Mouse (Mus musculus) bone marrow macrophage, adult 2 months (primary cell): ENCODE data around the gene Lmtk2. TPM values are rescaled to one million over a fixed set of nuclear protein-coding genes. Genes with fewer than 3 reads are reported as not detected.

Source experiments
- H3K27ac ChIP-seq: 2 replicates; pipeline ENCODE4 v1.5.1; 2012; ENCODE audit warnings: low read depth, low read length; ENCODE audit not compliant: insufficient read depth
- H3K4me1 ChIP-seq: 2 replicates; pipeline ENCODE4 v1.6.1; 2012; ENCODE audit warnings: low read length; ENCODE audit not compliant: control insufficient read depth, insufficient read depth
- H3K4me3 ChIP-seq: 2 replicates; pipeline ENCODE4 v1.5.1; 2012; ENCODE audit warnings: mild to moderate bottlenecking, low read length, moderate library complexity; ENCODE audit not compliant: insufficient read depth
- CTCF ChIP-seq: IDR thresholded peaks from 2 replicates; pipeline ENCODE4 v1.5.1; 2012; ENCODE audit warnings: low read depth, mild to moderate bottlenecking, low read length, moderate library complexity
- POLR2A ChIP-seq: IDR thresholded peaks from 2 replicates; pipeline ENCODE4 v1.6.1; 2012; ENCODE audit warnings: mild to moderate bottlenecking, low read depth, low read length, borderline replicate concordance
- polyA plus RNA-seq: library from polyadenylated mRNA; stranded (reverse); fragments of >200 nt; gene quantifications from 2 replicates; pipeline ENCODE4 v1.2.4, GENCODE M21; 2012; ENCODE audit not compliant: missing spikeins, insufficient read depth, insufficient read length

Gene Lmtk2
- polyA plus RNA-seq, 1 experiment, result 3.8 TPM

DNA sequence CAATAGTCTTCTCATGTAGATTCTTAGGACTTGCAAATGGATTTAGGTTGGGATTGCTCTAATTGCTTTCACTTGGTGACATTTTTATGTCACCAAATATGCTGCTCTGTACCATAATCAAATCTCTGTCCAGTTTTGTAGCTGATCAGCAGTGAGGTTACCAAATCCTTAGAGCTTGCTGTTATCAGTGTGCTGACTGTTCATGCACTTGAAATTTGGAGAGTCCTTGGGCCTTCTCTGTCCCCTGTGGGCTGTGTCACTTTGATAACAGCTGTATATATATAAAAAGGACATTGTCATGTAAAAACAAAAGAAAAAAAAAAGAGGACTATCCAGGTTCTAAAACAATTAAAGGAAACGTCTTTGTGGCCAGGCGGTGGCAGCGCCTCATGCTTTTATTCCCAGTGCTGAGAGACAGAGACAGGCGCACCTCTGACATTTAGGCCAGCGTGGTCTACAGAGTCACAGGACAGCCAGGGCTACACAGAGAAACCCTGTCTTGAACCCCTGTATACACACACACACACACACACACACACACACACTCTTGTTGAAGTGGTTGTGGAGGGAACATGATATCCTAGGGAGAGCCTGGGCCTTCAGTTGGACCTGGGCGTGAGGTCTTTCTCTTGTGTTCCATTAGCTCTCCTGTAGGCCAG lies 5.4 kb downstream of the Lmtk2 start:
- Histone ChIP-seq H3K4me3 (no peak overlapping the region), H3K27ac (no peak overlapping the region), H3K4me1 (peaks cover 2% of the 10 kb centered on the region; the same call in 1 of the 2 replicates)
- no peak for TF ChIP-seq POLR2A
- no peak for TF ChIP-seq CTCF

DNA sequence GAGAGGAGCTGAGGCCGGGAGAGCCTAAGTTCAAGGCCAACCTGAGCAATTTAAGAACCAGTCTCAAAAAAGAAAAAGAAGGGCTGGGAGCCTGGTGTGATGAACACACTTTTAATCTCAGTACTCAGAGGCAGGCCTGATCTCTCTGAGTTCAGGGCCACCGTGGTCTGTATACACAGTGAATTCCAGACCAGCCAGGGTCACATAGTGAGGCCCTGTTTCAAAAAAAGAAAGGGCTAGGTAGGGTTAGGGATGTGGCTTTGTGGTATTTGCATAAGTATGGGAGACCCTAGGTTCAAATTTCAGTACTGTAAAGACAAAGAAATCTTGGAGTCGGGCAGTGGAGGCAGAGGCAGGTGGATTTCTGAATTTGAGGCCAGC lies 5.9 kb downstream of the Lmtk2 start:
- Histone ChIP-seq H3K27ac (no peak overlapping the region), H3K4me1 (peaks cover 2% of the 10 kb centered on the region; the same call in 1 of the 2 replicates)
- TF ChIP-seq POLR2A (no peak), CTCF (no peak)

DNA sequence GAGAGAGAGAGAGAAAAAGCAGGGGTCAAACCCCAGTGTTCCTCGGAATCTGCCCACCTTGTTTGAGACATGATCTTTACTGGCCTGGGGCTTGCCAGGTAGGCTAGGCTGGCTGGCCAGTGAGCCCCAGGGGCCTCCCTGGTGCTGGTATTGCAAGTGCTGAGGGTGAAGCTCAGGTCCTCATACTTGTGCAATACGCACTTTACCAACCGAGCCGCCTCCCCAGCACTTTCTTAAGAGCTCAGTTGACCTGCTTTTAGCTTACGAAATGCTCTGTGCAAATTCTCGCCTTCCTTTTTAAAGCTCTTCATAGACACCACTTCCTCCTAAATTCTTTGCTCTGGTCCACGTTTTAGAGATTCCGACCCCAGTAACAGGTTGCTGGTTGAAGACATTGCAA lies 9.0 kb downstream of the Lmtk2 start:
- Histone ChIP-seq H3K4me3 (no peak overlapping the region), H3K27ac (no peak overlapping the region), H3K4me1 (peaks cover 2% of the 10 kb centered on the region; the same call in 1 of the 2 replicates)
- TF ChIP-seq CTCF (no peak), POLR2A (no peak)

More for the DNA sequence above, 5.9 kb downstream of the Lmtk2 start:
- H3K4me3 ChIP-seq, result no peak overlapping the region

DNA sequence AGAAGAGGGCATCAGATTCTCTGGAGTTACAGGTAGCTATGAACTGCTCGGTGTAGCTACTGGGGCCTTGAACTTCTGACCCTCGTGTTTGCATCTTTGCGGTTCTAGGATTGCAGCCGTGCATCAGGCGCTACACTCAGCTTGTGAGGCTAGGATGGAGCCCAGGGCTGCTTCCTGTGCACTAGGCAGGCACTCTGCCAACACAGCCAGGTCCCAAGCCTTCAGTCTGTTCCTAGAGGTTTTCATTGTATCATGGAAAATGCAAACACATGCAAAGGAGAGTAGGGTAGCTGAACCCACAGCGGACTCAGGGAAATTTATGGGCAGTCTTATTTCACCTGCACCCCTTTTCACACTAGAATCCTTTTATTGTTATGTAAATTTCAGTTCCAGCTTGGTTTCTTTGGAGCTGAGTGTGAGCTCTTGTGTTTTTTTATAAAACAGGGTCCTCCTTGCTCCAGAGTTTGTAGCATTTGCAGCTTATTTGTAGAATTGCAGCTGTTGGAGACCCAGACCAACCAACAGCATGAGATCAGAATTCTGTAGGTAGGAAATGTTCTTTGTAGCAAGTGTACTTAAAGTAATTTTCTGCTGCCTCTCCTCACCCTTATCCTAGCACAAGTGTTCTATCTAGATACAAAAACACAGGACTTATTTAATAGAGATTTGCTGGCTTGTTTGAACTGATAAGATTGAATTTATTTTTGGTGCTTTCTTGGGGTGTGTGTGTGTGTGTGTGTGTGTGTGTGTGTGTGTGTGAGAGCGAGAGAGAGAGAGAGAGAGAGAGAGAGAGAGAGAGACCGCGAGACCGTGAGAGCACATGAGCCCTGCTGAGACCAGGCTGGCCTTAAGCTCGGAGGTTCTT lies 12.6 kb downstream of the Lmtk2 start:
- no peak overlapping the region for H3K27ac ChIP-seq
- H3K4me3 ChIP-seq, result no peak overlapping the region
- no peak for TF ChIP-seq POLR2A
- no peak for TF ChIP-seq CTCF
- peaks cover 2% of the 10 kb centered on the region; the same call in 1 of the 2 replicates for H3K4me1 ChIP-seq

DNA sequence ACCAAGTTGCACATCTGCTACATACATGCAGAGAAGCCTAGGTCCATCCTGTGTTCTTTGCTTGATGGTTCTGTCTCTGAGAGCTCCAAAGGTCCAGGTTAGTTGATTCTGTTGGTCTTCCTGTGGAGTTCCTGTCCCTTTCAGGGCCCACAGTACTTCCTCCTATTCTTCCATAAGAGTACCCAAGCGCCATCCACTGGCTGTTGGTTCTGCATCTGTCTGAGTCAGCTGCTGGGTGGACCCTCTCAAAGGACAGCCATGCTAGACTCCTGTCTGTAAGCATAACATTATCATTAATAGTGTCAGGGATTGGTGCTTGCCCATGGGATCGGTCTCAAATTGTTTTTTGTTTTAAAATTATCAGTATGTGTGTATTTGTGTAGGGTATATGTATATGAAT lies 13.8 kb downstream of the Lmtk2 start:
- TF ChIP-seq CTCF (no peak), POLR2A (no peak)
- Histone ChIP-seq H3K27ac (no peak overlapping the region), H3K4me3 (no peak overlapping the region), H3K4me1 (peaks cover 2% of the 10 kb centered on the region; the same call in 1 of the 2 replicates)

DNA sequence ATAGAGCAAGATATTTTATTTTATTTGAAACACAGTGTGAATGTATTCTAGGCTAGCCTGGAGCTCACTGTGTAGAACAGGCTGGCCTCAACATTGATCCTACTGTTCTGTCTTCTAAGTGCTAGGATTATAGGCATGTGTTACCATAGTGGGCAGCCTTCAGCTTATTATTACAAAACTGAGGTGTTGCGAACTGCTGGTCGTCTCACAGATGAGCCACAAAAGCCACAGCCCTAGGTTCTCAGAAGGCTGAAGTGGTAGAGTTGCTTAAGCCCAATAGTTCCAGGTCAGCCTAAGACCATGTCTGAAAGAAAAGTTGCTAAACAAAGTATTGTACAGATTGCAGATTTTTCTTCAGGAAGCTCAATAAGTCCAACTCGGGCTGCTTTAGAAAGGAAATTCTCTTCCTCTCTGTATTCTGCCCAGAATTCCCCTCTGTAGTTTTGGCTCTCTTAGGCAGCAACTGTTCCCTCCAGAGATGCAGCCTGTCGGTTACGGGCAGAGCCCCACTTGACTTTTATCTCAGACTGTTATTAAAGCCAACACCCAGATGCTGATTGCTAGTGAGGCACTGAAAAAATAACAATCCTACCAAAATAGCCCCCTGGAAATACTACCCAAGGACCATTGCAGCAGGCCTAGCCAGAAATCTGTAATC lies 14.9 kb downstream of the Lmtk2 start:
- TF ChIP-seq CTCF (no peak), POLR2A (no peak)
- no peaks in the 10 kb centered on the region for H3K4me1 ChIP-seq
- no peak overlapping the region for H3K4me3 ChIP-seq
- H3K27ac ChIP-seq, result no peak overlapping the region

DNA sequence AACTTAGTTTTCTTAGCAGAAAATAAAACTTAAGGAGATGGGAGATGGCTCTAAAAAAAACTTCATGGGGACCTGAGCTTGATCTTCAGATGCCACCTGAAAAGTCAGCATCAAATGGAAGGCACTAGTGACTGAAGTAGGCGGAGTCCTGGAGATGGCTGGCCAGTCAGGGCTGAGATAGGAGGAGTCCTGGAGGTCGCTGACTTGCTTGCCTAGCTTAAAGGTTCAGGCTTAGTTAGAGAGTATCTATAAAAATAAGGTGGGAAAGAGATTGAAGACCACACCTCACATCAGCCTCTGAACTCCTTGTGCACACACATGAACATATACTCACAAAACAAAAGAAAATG lies 15.4 kb downstream of the Lmtk2 start:
- no peak overlapping the region for H3K27ac ChIP-seq
- no peak overlapping the region for H3K4me3 ChIP-seq
- H3K4me1 ChIP-seq, result no peaks in the 10 kb centered on the region
- TF ChIP-seq CTCF (no peak), POLR2A (no peak)

DNA sequence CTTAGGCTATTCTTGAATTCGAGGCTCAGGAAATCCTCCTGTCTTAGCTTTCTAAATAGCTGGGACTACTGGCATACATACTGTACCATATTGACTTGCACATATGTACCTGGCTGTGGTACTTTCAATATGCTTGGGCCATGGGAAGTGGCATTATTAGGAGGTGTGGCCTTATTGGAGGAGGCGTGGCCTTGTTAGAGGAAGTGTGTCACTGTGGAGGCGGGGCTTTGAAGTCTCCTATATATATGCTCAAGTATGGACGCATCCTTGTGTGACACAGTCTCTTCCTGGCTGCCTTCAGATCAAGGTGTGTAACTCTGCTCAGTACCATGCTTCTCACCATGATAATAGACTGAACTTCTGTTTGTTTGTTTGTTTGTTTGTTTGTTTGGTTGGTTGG lies 18.0 kb downstream of the Lmtk2 start:
- H3K4me3 ChIP-seq, result no peak overlapping the region
- H3K27ac ChIP-seq, result no peak overlapping the region
- no peaks in the 10 kb centered on the region for H3K4me1 ChIP-seq
- no peak for TF ChIP-seq CTCF
- no peak for TF ChIP-seq POLR2A

DNA sequence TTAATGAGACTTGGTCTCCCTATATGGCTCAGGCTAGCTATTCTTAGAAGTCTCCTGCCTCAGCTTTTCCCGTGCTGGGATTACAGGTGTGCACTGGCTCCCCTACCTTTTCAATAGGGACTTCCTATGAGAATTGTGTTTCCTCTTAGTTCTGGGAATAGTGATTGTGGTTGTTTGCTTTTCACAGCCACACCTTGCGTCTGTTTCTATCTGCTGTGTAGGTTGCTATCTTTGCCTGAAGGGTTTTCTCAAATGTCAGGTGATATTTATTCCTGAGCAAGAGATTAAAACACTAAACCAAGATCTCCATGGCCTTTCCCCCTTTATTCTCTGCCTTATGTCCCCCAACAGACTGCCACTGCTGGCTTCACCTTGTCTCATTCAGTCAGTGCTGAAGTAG lies 19.1 kb downstream of the Lmtk2 start:
- Histone ChIP-seq H3K4me1 (no peaks in the 10 kb centered on the region), H3K4me3 (no peak overlapping the region), H3K27ac (no peak overlapping the region)
- TF ChIP-seq POLR2A (no peak), CTCF (no peak)

DNA sequence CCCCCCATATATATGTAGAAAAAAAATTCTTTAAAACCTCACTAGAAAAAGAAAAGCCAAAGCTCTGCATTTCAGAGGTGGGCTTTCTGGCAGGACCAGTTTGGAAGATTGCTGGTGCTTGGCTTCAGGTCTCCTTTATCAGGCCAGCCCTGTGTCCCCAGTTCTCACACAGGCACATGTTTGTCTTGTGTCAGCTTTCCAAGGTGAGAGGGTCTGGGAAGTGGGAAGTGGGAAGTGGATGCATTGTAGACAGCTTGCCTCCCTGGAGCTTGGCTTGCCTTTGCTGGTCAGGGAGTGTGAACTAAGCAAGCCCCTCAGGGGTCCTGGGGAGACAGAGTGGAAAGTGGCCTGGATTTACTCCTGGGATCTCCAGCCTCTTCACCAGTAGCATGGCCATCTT lies 21.3 kb downstream of the Lmtk2 start:
- no peak overlapping the region for H3K4me3 ChIP-seq
- peaks cover 12% of the 10 kb centered on the region for H3K4me1 ChIP-seq
- no peak for TF ChIP-seq CTCF
- no peak for TF ChIP-seq POLR2A
- H3K27ac ChIP-seq, result no peak overlapping the region
